In genomic region chr13:32660294-32660693, GRCm38 (mm10) we compare ENCODE assay signal across 8 mouse cellular contexts.
A peak's percentile ranks its signal among the peaks of the same experiment; 100 is the strongest.
DNase-seq lines count a peak whose midpoint lies in the region; ATAC-seq and TF ChIP-seq lines count a peak whose summit lies in the region.
"Had no signal": no experiment of that assay in that cellular context is flagged by ENCODE, and none has a peak within 500 bp of the region (broad histone marks: within the 10 kb centered on the region; RNA-seq: fewer than 3 reads in every experiment).

No protein-coding gene starts in this region.

- H3K9me3 ChIP-seq in intestine, embryonic 15.5 days: no peaks in the 10 kb centered on the region

- H3K4me2 ChIP-seq in intestine, embryonic 15.5 days (replicated peaks): no peak overlapping the region

- peaks cover 2% of the 10 kb centered on the region for H3K4me1 ChIP-seq in embryonic fibroblast, embryonic 13.5 days (ENCODE audit: control insufficient read depth, insufficient read depth, low read length)
- no peaks in the 10 kb centered on the region for H3K4me1 ChIP-seq in intestine, embryonic 15.5 days (replicated peaks)

- no peaks in the 10 kb centered on the region for H3K36me3 ChIP-seq in intestine, embryonic 15.5 days

- H3K27me3 ChIP-seq in intestine, embryonic 15.5 days (replicated peaks): no peaks in the 10 kb centered on the region

- no peak for TF ChIP-seq CTCF in embryonic fibroblast, embryonic 13.5 days (IDR thresholded peaks at IDR 0.05; ENCODE audit: borderline replicate concordance, insufficient read depth, low read length)

- 68% methylated on average over 4 of the region's 4 CpGs for WGBS in intestine, embryonic 15.5 days

- H3K9ac ChIP-seq in intestine, embryonic 15.5 days: no peak overlapping the region

- peak overlapping the region; percentile 38 for H3K27ac ChIP-seq in embryonic fibroblast, embryonic 13.5 days (ENCODE audit: insufficient read depth, low read length)
- H3K27ac ChIP-seq in intestine, embryonic 15.5 days: no peak overlapping the region

- no peak overlapping the region for H3K4me3 ChIP-seq in embryonic fibroblast, embryonic 13.5 days (ENCODE audit: insufficient read depth, low read length)
- H3K4me3 ChIP-seq in intestine, embryonic 15.5 days (replicated peaks): no peak overlapping the region

- TF ChIP-seq POLR2A in embryonic fibroblast, embryonic 13.5 days (IDR thresholded peaks at IDR 0.05; ENCODE audit: low read depth, low read length): no peak

- DNase-seq in urinary bladder, adult 18-20 months (ENCODE audit: low spot score in 2 of 2): peak; percentile 41 to 67
- no peak for DNase-seq in urinary bladder, postnatal 10 days (ENCODE audit: low spot score)
- DNase-seq in heart, postnatal 36 days: peak; percentile 24 to 28
- DNase-seq in right cerebral cortex, adult 2 months (ENCODE audit: low spot score in 2 of 2): no peak
- DNase-seq in ovary, adult 18-20 months (ENCODE audit: low spot score): no peak
- DNase-seq: lung, adult 18-20 months had no signal

- intact Hi-C loops in heart, postnatal 36 days (cut with DNase I): loop anchor here (5.0 kb wide), 4 partner anchors 168 to 858 kb away; no protein-coding TSS in a partner anchor

- ATAC-seq in intestine, embryonic 15.5 days: no peak

Comparison
In these comparisons a context has a peak if more than half of its experiments do, and no peak if none do; other contexts are left out.
1. DNase-seq: peak in urinary bladder, adult 18-20 months (2 of 2) and heart, postnatal 36 days (2 of 2); none in urinary bladder, postnatal 10 days (single experiment), right cerebral cortex, adult 2 months (0 of 2) and ovary, adult 18-20 months (single experiment).